Mouse (Mus musculus) left cerebral cortex, adult 2 months (tissue): ENCODE measurements around the gene Tpk1. TPM values are rescaled to one million over a fixed set of nuclear protein-coding genes. Genes with fewer than 3 reads are reported as not detected.

Experiments
- DNase-seq, 2 experiments: peaks; one replicate each; pipeline ENCODE4 v3.0.0; 2021 to 2022; ENCODE audit warnings: low spot score in 2 of 2, mixed read lengths in 1 of 2; ENCODE audit errors: extremely low spot score in 1 of 2
- H3K27ac ChIP-seq: fragments of 200-600 bp; 2 replicates; pipeline ENCODE4 v1.8.1; 2022
- H3K4me3 ChIP-seq: fragments of 200-600 bp; 2 replicates; pipeline ENCODE4 v1.8.1; 2022
- CTCF ChIP-seq: fragments of 200-600 bp; IDR thresholded peaks from 2 replicates; pipeline ENCODE4 v1.8.1; 2022; ENCODE audit warnings: antibody characterized with exemption, mild to moderate bottlenecking, moderate library complexity
- intact Hi-C: fragments of 180-260 bp; cut with DNase I; formaldehyde crosslinking; loops from one replicate; pipeline ENCODE4 v1.15.1; 2025
- total RNA-seq, 2 experiments: library from RNA; stranded (reverse); gene quantifications; 2 replicates each; pipeline ENCODE4 v1.2.3; 2021

Gene Tpk1
- total RNA-seq, 2 experiments from 2014 or later, result 3.2 to 3.9 TPM

- DNase-seq, result no peak
- TF ChIP-seq CTCF, result no peak
- H3K4me3 ChIP-seq, result no peak overlapping the region
- H3K27ac ChIP-seq, result no peak overlapping the region
- intact Hi-C loops, result no loop called here
These were observed 353.5 kb downstream of the Tpk1 start for GRCm38 (mm10) chr6:43312546-43312945.

- intact Hi-C loops, result no loop called here
- TF ChIP-seq CTCF, result no peak
These were observed 356.0 kb downstream of the Tpk1 start for GRCm38 (mm10) chr6:43310071-43310470.

DNA sequence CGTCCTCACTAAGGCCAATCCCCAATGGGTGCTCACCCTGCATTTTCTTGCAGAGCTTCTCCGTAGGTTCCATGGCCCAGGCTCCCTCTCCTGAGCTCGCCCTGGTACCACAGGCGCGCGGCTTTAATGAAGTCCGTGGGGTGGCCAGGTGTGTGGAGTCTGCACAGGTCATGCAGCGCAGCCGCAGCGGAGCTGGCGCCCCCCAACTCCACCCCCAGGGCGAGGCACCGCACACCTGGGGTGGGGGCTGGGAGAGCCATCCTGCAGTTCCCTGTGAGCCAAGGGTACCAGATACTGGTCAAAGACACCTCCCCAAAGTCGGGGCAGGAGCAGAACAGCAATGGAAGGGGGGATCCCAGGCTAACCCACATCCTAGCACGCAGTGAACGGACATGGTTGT, 356.6 kb downstream of the Tpk1 start, which contains the start of gene Nobox:
TSS of gene Nobox (minus strand) at position 101 of the 400 bp plus-strand sequence.
- no peak for DNase-seq
- H3K27ac ChIP-seq, result no peak within 1 kb of the TSS
- TF ChIP-seq CTCF, result no peak
- H3K4me3 ChIP-seq, result no peak within 1 kb of the TSS
- intact Hi-C loops, result no loop called here

More at GRCm38 (mm10) chr6:43310071-43310470, 356.0 kb downstream of the Tpk1 start:
- Histone ChIP-seq H3K4me3 (no peak overlapping the region), H3K27ac (no peak overlapping the region)
- DNase-seq, result no peak

DNA sequence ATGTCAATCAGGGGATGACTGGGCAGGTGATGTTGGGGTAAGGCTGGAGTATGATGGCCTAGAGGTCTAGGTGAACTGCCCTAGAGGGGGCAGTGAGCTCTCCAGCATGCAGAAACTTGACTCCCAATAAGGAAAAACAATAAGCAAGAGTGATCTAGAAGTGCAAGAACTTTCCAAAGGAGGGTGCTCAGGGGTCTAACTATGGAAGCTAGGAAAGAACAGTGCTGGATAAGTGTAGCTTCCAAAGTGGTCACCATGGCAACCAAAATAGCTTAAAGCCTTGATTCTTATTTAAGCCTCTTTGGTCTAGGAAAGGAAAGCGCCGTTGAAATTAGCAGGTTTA, 368.6 kb downstream of the Tpk1 start:
- intact Hi-C loops, result loop anchor here (1.0 to 10.0 kb wide), 4 partner anchors 43 to 1073 kb away; no protein-coding TSS in a partner anchor
- DNase-seq, result no peak
- H3K27ac ChIP-seq, result no peak overlapping the region
- TF ChIP-seq CTCF, result no peak
- no peak overlapping the region for H3K4me3 ChIP-seq

DNA sequence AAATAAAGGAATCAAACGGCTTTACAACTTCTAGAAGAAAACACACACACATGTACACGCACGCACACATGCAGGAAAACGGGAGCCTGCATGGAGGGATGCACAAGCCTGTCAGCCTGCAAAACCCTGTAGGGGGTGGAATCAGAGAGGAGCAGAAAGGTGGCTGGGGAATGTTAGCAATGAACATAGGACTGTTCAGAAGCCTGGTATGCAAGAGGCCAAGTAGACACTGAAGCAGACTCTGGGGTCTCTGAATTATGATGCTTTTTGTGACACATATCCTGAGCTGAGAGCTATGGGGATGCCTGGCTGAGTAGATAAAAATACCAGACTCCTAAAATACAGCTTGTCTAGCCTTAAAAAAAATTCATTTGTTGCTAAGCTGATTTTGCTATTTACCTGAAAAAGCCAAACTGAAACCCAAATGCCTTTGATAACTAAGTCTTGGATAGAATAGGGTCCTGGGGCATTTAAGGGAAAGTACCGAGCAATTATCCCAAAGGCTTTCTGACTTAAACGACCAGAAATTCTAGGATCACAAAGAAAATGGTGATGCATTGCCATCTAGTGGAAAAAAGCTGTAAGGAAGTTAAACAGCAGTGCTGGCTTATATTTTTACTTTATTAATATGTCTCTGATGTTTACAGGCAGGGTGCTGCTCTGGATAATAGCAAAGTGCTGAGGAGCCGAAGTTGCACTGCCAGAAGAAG, 369.1 kb downstream of the Tpk1 start:
- intact Hi-C loops, result loop anchor here (1.0 to 10.0 kb wide), 4 partner anchors 43 to 1072 kb away; no protein-coding TSS in a partner anchor
- H3K27ac ChIP-seq, result peak overlapping the region; percentile 50; the same call in 1 of the 2 replicates
- no peak overlapping the region for H3K4me3 ChIP-seq
- DNase-seq, result no peak
- peak; percentile 81 for TF ChIP-seq CTCF

GRCm38 (mm10) chr6:43295908-43296307, 370.2 kb downstream of the Tpk1 start:
- Histone ChIP-seq H3K4me3 (no peak overlapping the region), H3K27ac (peak overlapping the region; percentile 67)
- DNase-seq, result no peak
- intact Hi-C loops, result loop anchor here (2.0 to 10.0 kb wide), 3 partner anchors 273 to 1071 kb away; no protein-coding TSS in a partner anchor
- TF ChIP-seq CTCF, result no peak
